Mouse (Mus musculus) neural tube, embryonic 14.5 days (tissue): ENCODE data around the gene Hist1h2bk. TPM values are rescaled to one million over a fixed set of nuclear protein-coding genes. Genes with fewer than 3 reads are reported as not detected.
A peak's percentile ranks its signal among the peaks of the same experiment; 100 is the strongest.
"Not testable (repeated sequence)": the region's sequence is repeated elsewhere in the genome, so short reads cannot be mapped to it uniquely, and the experiment has no call there.

Source experiments
- ATAC-seq: fragments of 200-750 bp; cut with Nextera tagmentation; 2 replicates; pipeline ENCODE4 v1.8.0; 2017; ENCODE audit warnings: low read depth, mild to moderate bottlenecking, moderate TSS enrichment, moderate library complexity
- H3K27ac ChIP-seq: fragments of 300-500 bp; sonication (generic); 2 replicates; pipeline ENCODE4 v1.5.1; 2014; ENCODE audit warnings: low read depth, mild to moderate bottlenecking, control low read depth, low read length, moderate library complexity, mixed read lengths
- H3K27me3 ChIP-seq: fragments of 300-500 bp; sonication (generic); 2 replicates; pipeline ENCODE4 v1.6.1; 2014; ENCODE audit warnings: low read length; ENCODE audit not compliant: control insufficient read depth, insufficient read depth
- H3K36me3 ChIP-seq: fragments of 300-500 bp; sonication (generic); 2 replicates; pipeline ENCODE4 v1.6.1; 2014; ENCODE audit warnings: low read length, mixed read lengths; ENCODE audit not compliant: control insufficient read depth, insufficient read depth
- H3K4me1 ChIP-seq: fragments of 300-500 bp; sonication (generic); 2 replicates; pipeline ENCODE4 v1.6.1; 2014; ENCODE audit warnings: low read length; ENCODE audit not compliant: control insufficient read depth, insufficient read depth
- H3K4me2 ChIP-seq: fragments of 300-500 bp; sonication (generic); 2 replicates; pipeline ENCODE4 v1.6.1; 2014; ENCODE audit warnings: mild to moderate bottlenecking, low read depth, low read length, control low read depth
- H3K4me3 ChIP-seq: fragments of 300-500 bp; sonication (generic); 2 replicates; pipeline ENCODE4 v1.5.1; 2014; ENCODE audit warnings: low read depth, low read length, control low read depth, mixed read lengths
- H3K9ac ChIP-seq: fragments of 300-500 bp; sonication (generic); replicated peaks from 2 replicates; pipeline ENCODE4 v1.6.1; 2014; ENCODE audit warnings: low read depth, mild to moderate bottlenecking, control low read depth, low read length, mixed read lengths
- H3K9me3 ChIP-seq: fragments of 300-500 bp; sonication (generic); 2 replicates; pipeline ENCODE4 v1.6.1; 2016; ENCODE audit warnings: low read length; ENCODE audit not compliant: control insufficient read depth
- WGBS: fragments of 180-500 bp; shearing (Covaris S2); extraction: QIAGEN DNeasy Blood & Tissue Kit; methylation state at CpG from one replicate; pipeline ENCODE4 v1.1.7; 2014; 5-methylcytosine and 5-hydroxymethylcytosine counted together
- microRNA-seq: library from miRNA; unstranded; fragments of <30 nt; microRNA quantifications from one replicate; pipeline ENCODE4, GENCODE M21; 2016
- polyA plus RNA-seq: library from polyadenylated mRNA; unstranded; fragments of >200 nt; fragmentation: Nextera tagmentation; extraction: Ambion mirVana; gene quantifications from 2 replicates; pipeline ENCODE4 v1.2.1, GENCODE M21; 2014

Gene Hist1h2bk
- polyA plus RNA-seq, 1 experiment from 2014 or later = not detected

- WGBS = 18% methylated on average over 5 of the region's 5 CpGs
- Histone ChIP-seq H3K27me3 (no peaks in the 10 kb centered on the region), H3K4me2 (peak overlapping the region; percentile 59), H3K9ac (peak overlapping the region; percentile 53; the same call in 1 of the 2 replicates), H3K27ac (peak overlapping the region; percentile 83), H3K4me1 (0 out of 2 replicates have a peak, but pooled peaks cover 3% of the 10 kb centered on the region), H3K36me3 (no peaks in the 10 kb centered on the region), H3K4me3 (peak overlapping the region; percentile 51), H3K9me3 (no peaks in the 10 kb centered on the region)
- ATAC-seq = peak; percentile 54
These were observed 15.8 kb downstream of the Hist1h2bk start for GRCm38 (mm10) chr13:22051523-22051859.

- H3K4me2 ChIP-seq = no peak overlapping the region
- no peak overlapping the region for H3K4me3 ChIP-seq
- no peaks in the 10 kb centered on the region for H3K27me3 ChIP-seq
- WGBS = 94% methylated on average over 1 of the region's 1 CpGs
- no peak overlapping the region for H3K9ac ChIP-seq
- no peak overlapping the region for H3K27ac ChIP-seq
- 0 out of 2 replicates have a peak, but pooled peaks cover 3% of the 10 kb centered on the region for H3K4me1 ChIP-seq
- H3K9me3 ChIP-seq = no peaks in the 10 kb centered on the region
- H3K36me3 ChIP-seq = no peaks in the 10 kb centered on the region
- ATAC-seq = no peak
These were observed 18.1 kb downstream of the Hist1h2bk start for GRCm38 (mm10) chr13:22053754-22054153.

- no peak for ATAC-seq
- Histone ChIP-seq H3K27me3 (no peaks in the 10 kb centered on the region), H3K9ac (no peak overlapping the region), H3K4me3 (no peak overlapping the region), H3K9me3 (no peaks in the 10 kb centered on the region), H3K4me1 (no peaks in the 10 kb centered on the region), H3K36me3 (no peaks in the 10 kb centered on the region), H3K4me2 (no peak overlapping the region), H3K27ac (no peak overlapping the region)
- WGBS = 85% methylated on average over 1 of the region's 1 CpGs
These were observed 25.8 kb downstream of the Hist1h2bk start for GRCm38 (mm10) chr13:22061422-22061821.

- Histone ChIP-seq H3K27me3 (no peaks in the 10 kb centered on the region), H3K4me1 (no peaks in the 10 kb centered on the region), H3K9ac (no peak overlapping the region), H3K4me3 (no peak overlapping the region), H3K27ac (no peak overlapping the region), H3K4me2 (no peak overlapping the region), H3K36me3 (no peaks in the 10 kb centered on the region), H3K9me3 (no peaks in the 10 kb centered on the region)
- 69% methylated on average over 1 of the region's 1 CpGs for WGBS
- ATAC-seq = no peak
These were observed 27.8 kb downstream of the Hist1h2bk start for GRCm38 (mm10) chr13:22063468-22063867.

GRCm38 (mm10) chr13:22084140-22084539 is 48.5 kb downstream of the Hist1h2bk start, which contains the start of gene Vmn1r188:
TSS of gene Vmn1r188 (plus strand) at chr13:22084440.
- not testable (repeated sequence) for H3K27me3 ChIP-seq, H3K27ac ChIP-seq, ATAC-seq, H3K9ac ChIP-seq, H3K9me3 ChIP-seq, H3K4me2 ChIP-seq, H3K36me3 ChIP-seq, H3K4me3 ChIP-seq, H3K4me1 ChIP-seq
- 88% methylated on average over 1 of the region's 1 CpGs for WGBS

Small RNA genes lying within 50 kb of the gene (microRNA-seq; reads per million reads assigned to microRNA genes)
- gene Gm26300 (not detected), gene Gm44390 (not detected), gene Gm44486 (not detected)

Other genes with a start within 250 kb of the Hist1h2bk start
- not detected in 2 replicates for gene Hist1h2an, start 248.7 kb upstream of the Hist1h2bk start, polyA plus RNA-seq
- 0.54 TPM in 1 of 2 replicates, not detected in the other for gene Hist1h2bp, start 248.4 kb upstream of the Hist1h2bk start, polyA plus RNA-seq
- 2.4 and 4.5 TPM in 2 replicates for gene Hist1h2bq, start 225.7 kb upstream of the Hist1h2bk start, polyA plus RNA-seq
- not detected in 2 replicates for gene Hist1h2ao, start 225.4 kb upstream of the Hist1h2bk start, polyA plus RNA-seq
- gene Hist1h4m, start 224.1 kb upstream of the Hist1h2bk start, polyA plus RNA-seq = 1.5 TPM in 1 of 2 replicates, not detected in the other
- 4.7 and 7.3 TPM in 2 replicates for gene Hist1h4n, start 203.7 kb upstream of the Hist1h2bk start, polyA plus RNA-seq
- gene Hist1h2ap, start 202.4 kb upstream of the Hist1h2bk start, polyA plus RNA-seq = 268 and 373 TPM in 2 replicates
- 2.4 and 4.8 TPM in 2 replicates for gene Hist1h2br, start 202.1 kb upstream of the Hist1h2bk start, polyA plus RNA-seq
- 16.4 and 17.1 TPM in 2 replicates for gene Zfp184, start 90.8 kb upstream of the Hist1h2bk start, polyA plus RNA-seq
- gene Pom121l2, start 54.7 kb upstream of the Hist1h2bk start, polyA plus RNA-seq = not detected in 2 replicates
- gene Prss16, start 26.1 kb upstream of the Hist1h2bk start, polyA plus RNA-seq = not detected in 2 replicates
- not detected in 2 replicates for gene Hist1h2ah, start 302 bp upstream of the Hist1h2bk start, polyA plus RNA-seq
- 5.7 and 5.8 TPM in 2 replicates for gene Hist1h4i, start 5.5 kb downstream of the Hist1h2bk start, polyA plus RNA-seq
- gene Hist1h2ag, start 7.1 kb downstream of the Hist1h2bk start, polyA plus RNA-seq = 2.9 and 3.8 TPM in 2 replicates
- gene Hist1h2bj, start 7.3 kb downstream of the Hist1h2bk start, polyA plus RNA-seq = 1.4 and 1.9 TPM in 2 replicates
- not detected in 2 replicates for gene Vmn1r188, start 48.6 kb downstream of the Hist1h2bk start, polyA plus RNA-seq
- not detected in 2 replicates for gene Vmn1r189, start 70.0 kb downstream of the Hist1h2bk start, polyA plus RNA-seq
- gene Vmn1r191, start 148.1 kb downstream of the Hist1h2bk start, polyA plus RNA-seq = not detected in 2 replicates
- gene Vmn1r192, start 155.3 kb downstream of the Hist1h2bk start, polyA plus RNA-seq = not detected in 2 replicates
- 0.15 TPM in 1 of 2 replicates, not detected in the other for gene Vmn1r193, start 187.3 kb downstream of the Hist1h2bk start, polyA plus RNA-seq
- not detected in 2 replicates for gene Vmn1r194, start 208.3 kb downstream of the Hist1h2bk start, polyA plus RNA-seq
- not detected in 2 replicates for gene Vmn1r195, start 234.7 kb downstream of the Hist1h2bk start, polyA plus RNA-seq